ENCODE assay signal across 28 mouse cellular contexts in genomic region chr9:16037375-16037774, GRCm38 (mm10).
"Had no signal": no experiment of that assay in that cellular context is flagged by ENCODE, and none has a peak within 500 bp of the region (broad histone marks: within the 10 kb centered on the region; RNA-seq: fewer than 3 reads in every experiment).

No protein-coding gene starts in this region.

- H3K36me3 ChIP-seq: heart, embryonic 13.5 days; heart, embryonic 15.5 days; hindbrain, embryonic 10.5 days; hindbrain, embryonic 12.5 days; kidney, embryonic 15.5 days; limb, embryonic 13.5 days; limb, embryonic 15.5 days; liver, embryonic 12.5 days had no signal

- H3K9ac ChIP-seq: heart, embryonic 13.5 days; heart, embryonic 15.5 days; hindbrain, embryonic 12.5 days; hindbrain, embryonic 14.5 days; kidney, embryonic 15.5 days; limb, embryonic 13.5 days; limb, embryonic 15.5 days; liver, embryonic 12.5 days; liver, embryonic 14.5 days had no signal

- H3K27ac ChIP-seq: heart, adult 2 months; heart, embryonic 13.5 days; heart, embryonic 15.5 days; hindbrain, embryonic 10.5 days; hindbrain, embryonic 12.5 days; hindbrain, embryonic 14.5 days; kidney, embryonic 15.5 days; kidney, postnatal 0 days; limb, embryonic 13.5 days; limb, embryonic 15.5 days; liver, embryonic 12.5 days; liver, embryonic 14.5 days had no signal

- DNase-seq: gastrocnemius, postnatal 14 days; gastrocnemius, postnatal 36 days; heart, adult 11 months; heart, adult 2 months; heart, postnatal 14 days; heart, postnatal 4 days; kidney, adult 11 months; kidney, adult 2 months; kidney, adult 9 months; kidney, postnatal 14 days; kidney, postnatal 36 days; layer of hippocampus, adult 9-11 months; layer of hippocampus, postnatal 36 days; left cerebral cortex, postnatal 4 days had no signal

- ATAC-seq: hindbrain, embryonic 16.5 days; inflammation-experienced regulatory T-cells, adult 6 months; liver, embryonic 12.5 days had no signal

- H3K4me2 ChIP-seq: heart, embryonic 11.5 days; heart, embryonic 13.5 days; heart, embryonic 15.5 days; hindbrain, embryonic 12.5 days; hindbrain, embryonic 14.5 days; kidney, embryonic 15.5 days; limb, embryonic 13.5 days; limb, embryonic 15.5 days; liver, embryonic 12.5 days had no signal

- H3K4me3 ChIP-seq: heart, adult 2 months; heart, embryonic 13.5 days; heart, embryonic 15.5 days; hindbrain, embryonic 10.5 days; hindbrain, embryonic 12.5 days; kidney, embryonic 15.5 days; limb, embryonic 13.5 days; limb, embryonic 15.5 days; liver, embryonic 12.5 days had no signal

- H3K27me3 ChIP-seq: heart, embryonic 13.5 days; heart, embryonic 15.5 days; hindbrain, embryonic 12.5 days; kidney, embryonic 15.5 days; limb, embryonic 13.5 days; limb, embryonic 15.5 days; liver, embryonic 12.5 days had no signal

- H3K9me3 ChIP-seq: heart, embryonic 13.5 days; heart, embryonic 15.5 days; hindbrain, embryonic 10.5 days; hindbrain, embryonic 12.5 days; kidney, embryonic 15.5 days; limb, embryonic 13.5 days; limb, embryonic 15.5 days; liver, embryonic 12.5 days had no signal

- H3K4me1 ChIP-seq: hindbrain, embryonic 10.5 days; hindbrain, embryonic 12.5 days; kidney, embryonic 15.5 days; limb, embryonic 13.5 days; limb, embryonic 15.5 days; liver, embryonic 12.5 days had no signal
